Mouse (Mus musculus) lung, postnatal 4 days (tissue): Measurements from ENCODE around the gene Rapgefl1.
A peak's percentile ranks its signal among the peaks of the same experiment; 100 is the strongest.
"Not testable (repeated sequence)": the region's sequence is repeated elsewhere in the genome, so short reads cannot be mapped to it uniquely, and the experiment has no call there.

ENCODE experiments used
- DNase-seq, 2 experiments: peaks; one replicate each; pipeline ENCODE4 v3.0.0; 2021

Rapgefl1 gene

DNA sequence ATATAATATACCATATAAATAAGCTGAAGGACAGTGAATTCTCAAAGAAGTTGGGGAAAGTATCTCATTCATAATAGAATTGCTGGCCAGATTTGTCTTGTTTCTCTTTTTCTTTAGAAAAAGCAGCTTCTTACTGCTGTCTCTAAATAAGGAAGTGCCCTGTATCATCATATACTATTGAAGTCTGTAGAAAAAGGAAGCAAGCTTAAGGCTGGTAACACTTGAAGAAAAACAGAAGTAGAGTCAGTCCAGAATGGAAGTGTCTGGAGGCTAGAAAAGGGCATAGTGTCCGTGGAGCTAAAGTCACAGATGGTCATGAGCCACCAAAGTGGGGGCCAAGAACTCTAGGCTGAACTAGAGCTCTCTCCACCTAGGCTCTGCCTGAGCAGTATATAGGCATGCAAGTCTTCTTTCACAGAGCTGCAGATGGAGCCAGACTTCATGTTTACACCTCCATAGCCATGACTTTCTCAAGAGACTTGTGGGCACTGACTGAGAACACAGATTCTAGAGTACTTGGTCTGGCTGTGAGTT lies 19.8 kb upstream of the Rapgefl1 start:
- no peak for DNase-seq

DNA sequence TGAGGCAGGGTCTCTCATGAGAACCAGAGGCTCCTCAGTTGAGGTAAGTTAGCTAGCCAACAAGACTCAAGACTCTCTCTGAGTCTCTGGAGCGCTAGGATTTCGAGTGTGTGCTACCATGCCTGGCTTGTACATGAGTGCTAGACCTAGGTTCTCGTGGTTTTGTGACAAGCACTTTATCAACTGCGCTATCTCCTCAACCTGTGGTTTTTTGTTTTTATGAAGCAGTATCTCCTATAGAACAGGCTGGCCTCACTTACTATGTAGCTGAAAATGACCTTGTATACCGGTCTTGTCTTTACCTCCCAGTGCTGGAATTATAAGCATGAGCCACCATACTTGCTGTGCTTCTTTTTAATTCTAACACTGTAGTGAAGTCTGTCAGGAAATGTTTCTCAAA lies 15.6 kb upstream of the Rapgefl1 start:
- DNase-seq: no peak

DNA sequence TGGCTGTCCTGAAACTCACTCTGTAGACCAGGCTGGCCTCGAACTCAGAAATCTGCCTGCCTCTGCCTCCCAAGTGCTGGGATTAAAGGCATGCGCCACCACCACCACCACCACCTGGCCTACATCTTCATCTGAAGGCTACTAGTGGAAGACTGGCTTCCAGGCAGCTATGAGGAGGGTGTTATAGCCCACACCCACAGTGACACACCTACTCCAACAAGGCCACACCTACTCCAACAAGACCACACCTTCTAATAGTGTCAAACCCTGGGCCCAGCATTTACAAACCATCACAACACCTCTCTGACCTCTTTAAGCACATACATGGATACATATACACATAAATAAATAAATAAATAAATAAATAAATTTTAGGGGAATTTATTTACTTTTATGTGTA lies 10.5 kb upstream of the Rapgefl1 start:
- DNase-seq: not testable (repeated sequence)

DNA sequence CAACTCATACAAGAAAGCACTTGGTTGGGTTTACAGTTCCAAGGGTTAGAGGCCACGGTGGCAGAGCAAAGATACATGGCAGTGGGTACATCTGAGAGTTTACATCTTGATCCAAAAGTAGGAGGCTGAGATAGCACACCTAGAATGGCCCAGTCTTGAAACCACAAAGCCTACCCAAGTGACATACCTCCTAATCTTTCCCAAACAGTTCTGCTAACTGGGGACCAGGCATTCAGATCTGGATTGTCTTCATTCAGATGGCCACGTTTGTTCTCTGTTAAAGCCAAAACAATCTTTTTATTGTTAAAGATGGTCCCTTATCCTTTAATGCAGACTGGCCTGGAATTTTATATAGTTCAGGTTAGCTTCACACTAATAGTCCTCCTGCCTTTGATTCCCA lies 8.7 kb upstream of the Rapgefl1 start:
- no peak for DNase-seq

DNA sequence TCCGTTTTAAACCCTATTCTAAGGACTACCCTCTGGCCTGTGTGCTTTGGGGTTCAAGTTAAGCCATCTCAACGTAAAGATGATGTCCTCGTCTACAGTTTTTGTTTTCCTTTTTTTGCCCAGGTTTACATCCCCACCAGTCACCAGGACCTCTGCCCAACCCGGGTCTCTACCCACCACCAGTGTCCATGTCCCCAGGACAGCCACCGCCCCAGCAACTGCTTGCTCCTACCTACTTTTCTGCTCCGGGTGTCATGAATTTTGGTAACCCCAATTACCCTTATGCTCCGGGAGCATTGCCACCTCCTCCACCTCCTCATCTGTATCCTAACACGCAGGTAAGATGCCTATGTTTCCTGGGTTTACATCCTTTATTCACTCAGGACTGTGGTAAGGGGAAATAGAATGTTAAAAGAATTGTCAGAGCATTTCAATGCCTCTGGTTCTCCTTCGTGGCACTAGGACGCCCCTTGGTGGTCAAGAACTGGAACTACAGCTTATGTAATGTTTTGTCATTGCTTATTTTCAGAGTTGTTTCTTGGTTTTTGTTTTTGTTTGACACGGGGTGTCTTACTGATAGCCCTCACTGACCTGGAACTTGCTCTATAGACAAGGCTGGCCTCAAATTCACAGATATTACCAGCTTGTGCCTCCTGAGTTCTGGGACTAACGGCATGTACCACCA lies 7.4 kb upstream of the Rapgefl1 start:
- peak in 1 of 2 experiments; percentile 57 for DNase-seq

DNA sequence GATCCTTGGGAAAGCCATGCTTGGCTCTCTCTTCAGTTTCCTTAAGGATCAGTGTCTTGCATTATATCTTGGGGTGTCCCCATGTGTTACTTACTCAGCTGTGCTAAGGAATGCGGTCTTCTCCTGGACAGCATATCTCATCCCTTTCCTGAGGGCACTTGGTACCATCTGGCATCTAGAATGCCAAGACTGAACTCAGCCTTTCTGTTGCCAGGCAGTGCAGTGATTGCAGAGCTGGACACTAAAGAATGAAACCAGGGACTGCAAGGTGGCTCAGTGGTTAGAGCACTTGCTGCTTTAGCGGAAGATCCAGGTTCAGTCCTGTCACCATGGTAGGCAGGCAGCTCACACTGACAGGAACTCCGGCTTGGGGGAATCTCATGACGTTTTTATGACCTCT lies 6.7 kb upstream of the Rapgefl1 start:
- no peak for DNase-seq

DNA sequence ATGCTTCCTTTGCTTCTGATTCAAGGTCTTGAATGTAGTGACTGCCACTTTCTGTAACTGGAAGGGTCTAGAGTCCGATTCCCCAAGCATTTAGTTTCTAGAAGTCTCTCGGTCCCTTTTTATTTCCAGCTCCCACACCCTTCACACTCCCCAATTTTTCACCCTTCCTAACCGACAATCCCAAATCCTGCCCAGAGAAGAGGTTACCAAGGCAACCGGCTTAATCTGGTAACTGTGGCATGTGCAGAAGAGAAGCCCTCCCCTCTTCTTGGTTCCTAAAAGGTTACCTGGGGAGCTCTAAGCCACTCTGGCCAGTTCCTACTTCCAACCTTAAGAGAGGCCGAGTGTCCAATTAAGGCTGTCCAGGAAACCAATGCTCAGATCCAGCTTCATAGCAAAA lies 1.3 kb upstream of the Rapgefl1 start:
- DNase-seq: no peak

DNA sequence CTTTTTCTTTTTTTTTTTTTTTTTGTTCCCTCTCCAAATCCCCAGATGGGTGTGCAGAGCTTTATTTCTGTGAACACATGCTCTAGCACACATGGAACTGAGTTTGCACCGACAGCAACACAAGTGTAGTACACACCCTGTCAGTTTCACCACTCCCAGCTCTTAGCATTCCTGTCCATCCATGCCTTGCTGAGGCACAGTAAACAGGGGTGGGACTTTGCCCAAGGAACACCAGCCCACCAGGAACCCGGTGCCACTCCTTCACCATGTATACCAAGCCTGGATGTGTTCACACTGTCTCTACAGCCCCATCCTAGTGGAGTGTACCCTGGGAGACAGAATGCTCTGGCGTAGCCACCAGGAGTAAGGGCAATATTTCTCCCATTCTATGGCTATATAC lies 860 bp upstream of the Rapgefl1 start:
- DNase-seq: no peak

DNA sequence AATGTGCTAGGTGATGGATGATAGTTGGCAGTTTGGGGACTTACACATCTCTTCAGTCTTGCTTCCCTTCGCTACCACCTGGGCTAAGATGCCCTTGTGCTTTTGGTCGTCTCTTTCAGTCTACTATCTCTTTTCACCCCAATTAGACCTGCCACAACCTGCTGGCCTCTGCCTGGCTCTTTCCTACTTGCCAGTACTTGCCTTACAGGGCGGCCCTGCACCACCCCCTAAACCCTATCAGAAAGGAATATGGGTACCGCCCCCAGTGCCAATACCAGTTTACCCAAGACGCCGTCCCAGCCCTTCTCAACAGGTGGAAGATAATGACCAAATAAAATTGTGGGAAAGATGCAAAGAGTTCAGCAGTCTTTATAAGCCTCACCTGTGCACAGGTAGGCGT lies 457 bp upstream of the Rapgefl1 start:
- DNase-seq: no peak

DNA sequence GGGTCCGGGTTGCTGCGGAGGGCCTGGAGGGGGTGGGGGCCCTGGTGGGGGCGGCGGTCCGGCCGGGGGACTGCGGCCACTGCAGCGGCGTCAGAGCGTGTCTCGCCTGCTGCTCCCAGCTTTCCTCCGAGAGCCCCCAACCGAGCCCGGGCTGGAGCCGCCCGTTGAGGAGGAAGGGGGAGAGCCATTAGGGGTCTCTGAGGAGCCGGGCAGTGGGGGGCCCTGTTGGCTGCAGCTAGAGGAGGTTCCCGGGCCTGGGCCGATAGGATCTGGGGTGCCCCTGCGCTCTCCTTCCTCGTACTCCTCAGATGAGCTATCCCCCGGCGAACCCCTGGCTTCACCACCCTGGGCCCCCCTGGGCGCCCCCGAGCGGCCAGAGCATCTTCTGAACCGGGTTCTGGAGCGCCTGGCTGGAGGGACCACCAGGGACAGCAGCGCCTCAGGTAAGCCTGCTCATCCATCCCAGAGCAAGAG lies 683 bp downstream of the Rapgefl1 start:
- DNase-seq: no peak

DNA sequence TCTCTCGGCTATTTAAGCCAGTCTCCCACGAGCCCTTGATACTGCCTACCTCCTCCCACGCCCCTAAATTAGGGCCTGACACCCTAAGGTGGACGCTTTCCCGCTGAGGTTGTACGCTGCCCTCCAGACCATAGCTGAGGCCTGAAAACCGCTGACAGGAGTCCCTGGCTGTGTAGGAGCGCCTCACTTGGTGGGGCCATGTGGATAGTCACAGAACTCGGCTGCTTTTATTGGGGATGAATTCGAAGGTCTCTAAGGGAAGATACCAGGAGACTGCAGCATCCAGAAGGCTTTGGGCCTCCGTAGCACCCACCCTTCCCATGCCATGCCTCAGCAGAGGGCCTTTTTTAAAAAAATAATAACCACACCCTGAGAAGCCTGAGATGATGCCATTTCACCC lies 1.3 kb downstream of the Rapgefl1 start:
- DNase-seq: no peak

DNA sequence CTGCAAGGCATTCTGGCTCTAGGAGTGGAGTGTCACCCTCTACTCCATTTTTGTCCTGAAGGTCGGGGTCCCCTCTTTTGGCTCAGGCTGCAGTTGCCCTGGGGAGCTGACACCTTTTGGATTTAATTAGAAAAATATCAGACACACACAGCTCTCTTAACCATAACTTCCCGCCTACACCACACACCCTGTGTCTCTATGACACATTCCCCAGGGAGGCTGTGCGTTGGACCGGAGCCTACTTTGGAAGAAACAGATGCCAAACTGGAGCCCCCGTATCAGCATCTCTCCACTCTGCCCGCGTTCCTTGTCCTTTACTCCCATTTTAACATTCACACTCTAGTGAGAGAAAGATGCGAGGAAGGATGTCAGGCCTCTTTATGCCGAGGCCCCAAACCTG lies 1.9 kb downstream of the Rapgefl1 start:
- no peak for DNase-seq

DNA sequence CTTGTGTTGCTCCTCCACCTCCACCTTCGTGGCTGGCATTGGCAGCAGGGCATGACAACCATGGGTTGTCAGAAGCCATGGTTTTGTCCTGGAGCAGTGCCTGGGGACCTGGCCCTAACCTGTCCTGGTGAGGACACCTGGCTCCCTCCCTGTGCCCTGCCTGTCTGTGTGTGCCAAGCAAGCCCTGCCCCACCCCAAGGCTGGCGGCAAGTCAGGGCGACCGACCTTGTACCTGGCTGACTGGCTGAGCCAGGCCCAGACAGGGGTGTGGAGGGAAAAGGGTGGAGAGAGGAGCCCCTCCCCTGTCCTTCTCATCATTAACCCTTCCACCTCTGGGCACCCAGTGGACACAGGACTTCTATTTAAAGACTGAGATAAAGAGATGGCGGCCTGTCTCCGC lies 2.8 kb downstream of the Rapgefl1 start:
- DNase-seq: no peak

DNA sequence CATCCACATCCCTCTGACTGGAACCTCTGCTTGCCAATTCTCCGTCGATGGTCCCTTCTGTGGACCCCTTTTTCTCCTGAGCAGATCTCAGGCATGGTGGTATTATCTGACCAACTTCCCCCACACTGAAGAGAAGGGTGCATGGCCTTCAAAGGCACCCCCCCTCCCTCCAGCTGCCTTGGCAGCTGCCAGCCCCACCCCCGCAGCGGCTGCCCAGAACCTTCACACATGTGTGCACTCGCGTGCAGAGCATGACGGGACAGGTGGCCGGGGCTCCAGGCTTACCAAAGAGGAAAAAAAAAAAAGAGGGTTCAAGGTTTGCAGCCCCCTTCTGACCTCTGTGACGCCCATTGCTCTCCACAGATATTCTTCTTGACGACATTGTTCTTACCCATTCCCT lies 3.3 kb downstream of the Rapgefl1 start:
- no peak for DNase-seq

DNA sequence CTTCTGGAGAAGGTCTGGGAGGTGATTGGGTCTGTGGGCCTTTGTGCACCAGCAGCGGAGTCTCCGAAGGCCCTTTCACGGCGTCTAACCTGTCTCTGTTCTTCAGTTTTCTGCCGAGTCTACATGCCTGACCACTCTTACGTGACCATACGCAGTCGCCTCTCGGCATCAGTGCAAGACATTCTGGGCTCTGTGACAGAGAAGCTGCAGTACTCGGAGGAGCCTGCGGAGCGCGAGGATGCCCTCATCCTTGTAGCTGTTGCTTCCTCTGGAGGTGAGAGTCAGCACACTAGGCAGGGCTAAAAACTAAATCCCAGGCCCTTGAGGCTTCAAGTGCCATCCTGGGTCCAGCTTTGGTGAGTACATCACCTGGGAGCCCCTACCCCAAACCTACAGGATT lies 9.4 kb downstream of the Rapgefl1 start:
- no peak for DNase-seq

DNA sequence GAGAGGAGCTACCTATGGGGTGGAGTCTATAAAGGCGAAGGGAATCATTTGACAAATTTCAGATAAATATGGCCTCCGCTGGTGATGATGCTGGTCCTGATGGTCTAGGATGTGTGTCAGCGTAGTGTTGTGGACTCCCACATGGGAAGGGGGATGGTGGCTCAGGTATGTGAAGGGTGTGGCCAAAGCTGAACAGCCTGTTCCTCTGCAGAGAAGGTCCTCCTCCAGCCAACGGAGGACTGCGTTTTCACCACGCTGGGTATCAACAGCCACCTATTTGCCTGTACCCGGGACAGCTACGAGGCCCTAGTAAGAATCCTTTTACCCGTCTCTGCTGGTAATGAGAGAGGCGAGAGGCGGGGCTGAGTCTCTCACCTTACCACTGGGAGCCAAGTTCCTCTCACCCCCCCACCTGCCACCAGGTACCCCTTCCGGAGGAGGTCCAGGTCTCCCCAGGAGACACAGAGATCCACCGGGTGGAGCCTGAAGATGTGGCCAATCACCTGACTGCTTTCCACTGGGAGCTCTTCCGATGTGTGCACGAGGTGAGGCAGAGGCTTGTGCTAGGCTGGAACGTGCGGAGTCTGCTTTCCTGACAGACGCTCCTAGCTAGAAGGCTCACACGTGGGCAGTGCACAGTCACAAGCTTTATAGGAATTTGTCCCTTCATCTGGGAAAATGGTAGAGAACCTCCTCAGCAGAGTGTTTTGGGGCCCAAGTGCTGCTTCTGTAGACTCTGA lies 10.4 kb downstream of the Rapgefl1 start:
- no peak for DNase-seq

DNA sequence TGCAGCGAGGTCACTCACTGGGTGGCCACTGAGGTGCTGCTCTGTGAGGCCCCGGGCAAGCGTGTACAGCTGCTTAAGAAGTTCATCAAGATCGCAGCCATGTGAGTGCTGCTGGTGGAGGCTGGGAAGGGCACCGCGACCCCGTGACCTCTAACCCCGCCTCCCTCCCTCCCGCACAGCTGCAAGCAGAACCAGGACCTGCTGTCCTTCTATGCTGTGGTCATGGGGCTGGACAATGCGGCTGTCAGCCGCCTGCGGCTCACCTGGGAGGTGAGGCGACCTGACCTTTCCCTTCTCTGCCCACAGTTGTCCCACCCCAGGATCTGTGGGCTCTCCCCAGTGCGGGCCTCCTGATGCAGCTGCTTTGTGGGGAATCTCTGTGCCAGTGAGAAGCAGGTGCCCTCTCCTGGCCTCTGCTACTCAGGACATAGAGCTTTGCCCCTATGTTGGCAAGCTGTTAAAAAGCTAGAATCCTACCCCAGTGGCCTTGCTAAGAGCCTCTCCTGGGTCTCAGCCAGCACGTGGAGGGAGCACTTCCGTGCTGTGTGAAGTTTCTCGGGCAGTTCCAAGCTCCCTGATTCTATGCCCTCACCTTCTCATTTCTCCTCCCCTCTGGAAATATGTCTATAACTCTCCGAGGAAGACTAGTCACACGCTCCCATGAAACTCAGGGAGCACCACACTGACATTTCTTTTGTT lies 12.8 kb downstream of the Rapgefl1 start:
- DNase-seq: no peak

DNA sequence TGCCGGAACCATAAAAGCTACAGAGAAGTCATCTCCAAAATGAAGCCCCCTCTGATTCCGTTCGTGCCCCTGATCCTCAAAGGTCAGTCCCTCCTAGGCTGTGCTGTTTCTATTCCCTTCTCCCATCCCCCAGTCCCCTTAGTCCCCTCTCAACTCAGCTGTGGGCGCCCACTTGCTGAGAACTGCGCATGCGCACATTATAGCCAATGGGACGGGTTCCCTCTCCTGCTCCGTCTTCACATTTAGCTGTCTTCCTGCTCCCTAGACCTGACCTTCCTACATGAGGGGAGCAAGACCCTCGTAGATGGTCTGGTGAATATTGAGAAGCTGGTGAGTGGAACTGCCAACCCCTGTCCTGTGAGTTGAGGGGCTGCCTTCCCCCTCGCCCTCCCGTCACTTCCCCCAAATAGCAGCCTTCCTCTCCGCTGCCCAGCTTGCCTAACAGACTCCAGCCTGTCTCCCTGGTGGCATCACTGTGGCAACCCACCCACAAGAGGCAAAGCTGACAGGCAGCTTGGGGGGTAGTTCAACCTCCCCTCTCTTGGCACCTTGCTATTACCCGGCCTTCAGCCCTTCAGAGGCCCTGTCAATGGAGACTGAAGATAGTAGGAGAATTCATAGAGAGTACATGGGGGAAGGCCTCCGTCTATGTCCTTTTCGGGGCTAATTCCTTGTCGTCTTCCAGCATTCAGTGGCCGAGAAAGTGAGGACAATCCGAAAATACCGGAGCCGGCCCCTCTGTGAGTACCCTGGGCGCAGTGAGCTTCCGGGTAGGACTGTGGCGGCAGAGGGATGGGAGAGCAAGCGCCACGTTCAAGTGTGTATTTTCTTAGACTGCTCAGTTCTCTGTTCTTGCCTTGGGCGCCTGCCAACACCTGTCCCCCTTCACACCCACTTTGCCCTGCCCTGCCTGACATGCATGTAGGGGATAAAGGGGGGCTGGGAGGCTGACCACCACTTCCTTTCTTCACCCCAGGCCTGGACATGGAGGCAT lies 13.8 kb downstream of the Rapgefl1 start:
- DNase-seq: peak in 1 of 2 experiments; percentile 31

DNA sequence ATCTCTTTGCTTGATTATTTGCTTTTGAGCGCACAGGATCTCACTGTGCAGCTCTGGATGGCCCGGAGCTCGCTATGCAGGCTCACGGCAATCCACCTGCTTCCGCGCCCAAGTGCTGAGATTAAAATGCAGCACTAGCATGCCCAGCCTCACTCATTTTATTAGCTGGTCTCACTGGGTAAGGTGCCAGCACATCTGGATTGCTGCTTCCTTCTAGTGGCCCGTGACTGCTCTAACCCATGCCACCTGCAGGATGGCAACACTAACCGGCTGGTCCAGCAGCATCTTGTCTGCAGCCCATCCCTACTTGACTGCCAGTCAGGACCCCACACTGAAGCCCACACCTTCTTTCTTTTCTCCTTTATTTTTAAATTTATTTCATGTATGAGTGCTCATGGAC lies 17.5 kb downstream of the Rapgefl1 start:
- no peak for DNase-seq

DNA sequence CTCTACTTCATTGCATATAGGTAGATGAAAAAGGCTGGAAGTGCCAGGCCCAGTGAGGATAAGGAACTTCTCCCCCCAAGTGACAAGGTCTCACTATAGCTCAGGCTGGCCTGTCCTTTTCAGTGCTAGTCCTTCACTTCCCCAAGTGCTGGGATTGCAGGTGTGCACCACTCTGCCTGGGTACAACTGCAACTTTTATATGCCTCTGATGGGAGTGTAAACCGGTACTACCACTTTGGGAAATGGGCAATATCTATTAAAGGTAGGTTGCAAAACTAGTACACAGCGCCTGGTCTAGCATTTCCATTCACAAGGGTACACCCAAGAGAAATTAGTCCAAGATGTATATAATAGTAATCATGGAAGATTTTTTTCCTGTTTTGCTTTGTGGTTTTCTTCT lies 18.1 kb downstream of the Rapgefl1 start:
- no peak for DNase-seq

DNA sequence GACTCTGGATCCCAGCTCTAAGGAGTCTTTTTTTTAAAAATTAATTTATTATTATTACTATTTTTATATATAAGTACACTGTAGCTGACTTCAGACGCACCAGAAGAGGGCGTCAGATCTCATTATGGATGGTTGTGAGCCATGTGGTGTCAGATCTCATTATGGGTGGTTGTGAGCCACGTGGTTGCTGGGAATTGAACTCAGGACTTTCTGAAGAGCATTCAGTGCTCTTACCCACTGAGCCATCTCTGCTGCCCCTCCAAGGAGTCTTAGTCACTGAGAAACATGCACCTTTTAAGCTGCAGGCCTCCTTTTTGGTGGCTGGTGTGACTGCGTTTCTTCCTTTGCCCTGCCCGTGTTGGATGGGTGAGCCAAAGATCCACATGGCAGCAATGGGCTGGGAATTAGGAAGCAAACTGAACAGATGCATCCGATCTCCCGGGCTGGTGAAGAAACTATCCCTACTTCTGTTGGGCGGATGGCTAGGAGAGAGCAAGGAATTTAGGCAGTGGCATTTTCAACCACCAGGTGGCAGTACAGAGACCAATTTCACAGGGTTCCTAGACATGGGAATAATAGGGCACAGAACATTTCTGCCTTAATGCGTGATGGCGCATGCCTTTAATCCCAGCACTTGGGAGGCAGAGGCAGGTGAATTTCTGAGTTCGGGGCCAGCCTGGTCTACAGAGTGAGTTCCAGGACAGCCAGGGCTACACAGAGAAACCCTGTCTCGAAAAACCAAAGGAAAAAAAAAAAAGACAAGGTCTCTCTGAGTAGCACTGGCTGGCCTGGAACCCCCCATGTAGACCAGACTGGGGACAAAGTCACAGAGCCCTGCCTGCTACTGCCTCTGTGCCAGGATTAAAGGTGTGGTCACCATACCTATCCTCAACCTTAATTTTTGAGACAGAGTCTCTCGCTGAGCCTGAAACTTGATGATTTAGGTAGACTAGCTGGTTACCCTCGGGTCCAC lies 22.5 kb downstream of the Rapgefl1 start:
- peak; percentile 74 to 92 for DNase-seq
